17 mouse cellular contexts compared by ENCODE assay signal in genomic region chr7:118468060-118468459, GRCm38 (mm10). TPM values are rescaled to one million over a fixed set of nuclear protein-coding genes. Genes with fewer than 3 reads are reported as not detected.
"Had no signal": no experiment of that assay in that cellular context is flagged by ENCODE, and none has a peak within 500 bp of the region (broad histone marks: within the 10 kb centered on the region; RNA-seq: fewer than 3 reads in every experiment).

No protein-coding gene starts in this region.

- ATAC-seq: liver, embryonic 12.5 days had no signal

- H3K4me3 ChIP-seq: limb, embryonic 10.5 days; limb, embryonic 13.5 days; liver, embryonic 12.5 days; liver, embryonic 15.5 days; lung, embryonic 15.5 days had no signal

- H3K9ac ChIP-seq: limb, embryonic 13.5 days; liver, embryonic 12.5 days; liver, embryonic 15.5 days; lung, embryonic 15.5 days had no signal

- H3K27me3 ChIP-seq: limb, embryonic 13.5 days; liver, embryonic 12.5 days; liver, embryonic 15.5 days; lung, embryonic 15.5 days had no signal

- H3K36me3 ChIP-seq: limb, embryonic 10.5 days; limb, embryonic 13.5 days; liver, embryonic 12.5 days; liver, embryonic 15.5 days; lung, embryonic 15.5 days had no signal

- H3K27ac ChIP-seq: kidney, postnatal 0 days; limb, embryonic 10.5 days; limb, embryonic 13.5 days; liver, embryonic 12.5 days; liver, embryonic 15.5 days; lung, embryonic 15.5 days; macrophage; stomach, postnatal 0 days had no signal

- DNase-seq: kidney, adult 18-20 months; kidney, postnatal 4 days; liver; lung, adult 18-20 months; lung, postnatal 14 days; midbrain, embryonic 14.5 days; thymus, adult 2 months; thymus, postnatal 14 days had no signal

RNA-seq across cellular contexts. Expression of gene Syt17, which starts 20.0 kb away (rescaled TPM):
- total RNA-seq: megakaryocyte-erythroid progenitor cell, adult 5-6 weeks had no signal
- polyA plus RNA-seq: macrophage had no signal
